Mouse (Mus musculus): ENCODE data around the gene Thoc6.

GRCm38 (mm10) chr17:23717003-23717402 is 43.3 kb upstream of the Thoc6 start:
- TF ChIP-seq E2F4 (IDR thresholded peaks at IDR 0.05; ENCODE audit: insufficient read depth) (no peak), POLR2A (IDR thresholded peaks at IDR 0.05; ENCODE audit: insufficient read length, low read depth) (no peak), USF1 (IDR thresholded peaks at IDR 0.05; ENCODE audit: low read depth) (no peak), MAX (IDR thresholded peaks at IDR 0.05; ENCODE audit: low read depth) (no peak), POLR2AphosphoS2 (IDR thresholded peaks at IDR 0.05; ENCODE audit: insufficient read length, low read depth) (no peak)
